Mouse (Mus musculus) leukemia stem cell, adult 10-12 weeks (primary cell): ENCODE measurements around the gene Hmgn1. TPM values are rescaled to one million over a fixed set of nuclear protein-coding genes. Genes with fewer than 3 reads are reported as not detected.

ENCODE experiments used
- polyA plus RNA-seq: library from polyadenylated mRNA; stranded (reverse); fragments of >175 nt; gene quantifications from 2 replicates; pipeline ENCODE4 v1.2.3, GENCODE M21; 2012; ENCODE audit warnings: low replicate concordance

Hmgn1 gene
- 63.0 and 91.5 TPM in 2 replicates for polyA plus RNA-seq

DNA sequence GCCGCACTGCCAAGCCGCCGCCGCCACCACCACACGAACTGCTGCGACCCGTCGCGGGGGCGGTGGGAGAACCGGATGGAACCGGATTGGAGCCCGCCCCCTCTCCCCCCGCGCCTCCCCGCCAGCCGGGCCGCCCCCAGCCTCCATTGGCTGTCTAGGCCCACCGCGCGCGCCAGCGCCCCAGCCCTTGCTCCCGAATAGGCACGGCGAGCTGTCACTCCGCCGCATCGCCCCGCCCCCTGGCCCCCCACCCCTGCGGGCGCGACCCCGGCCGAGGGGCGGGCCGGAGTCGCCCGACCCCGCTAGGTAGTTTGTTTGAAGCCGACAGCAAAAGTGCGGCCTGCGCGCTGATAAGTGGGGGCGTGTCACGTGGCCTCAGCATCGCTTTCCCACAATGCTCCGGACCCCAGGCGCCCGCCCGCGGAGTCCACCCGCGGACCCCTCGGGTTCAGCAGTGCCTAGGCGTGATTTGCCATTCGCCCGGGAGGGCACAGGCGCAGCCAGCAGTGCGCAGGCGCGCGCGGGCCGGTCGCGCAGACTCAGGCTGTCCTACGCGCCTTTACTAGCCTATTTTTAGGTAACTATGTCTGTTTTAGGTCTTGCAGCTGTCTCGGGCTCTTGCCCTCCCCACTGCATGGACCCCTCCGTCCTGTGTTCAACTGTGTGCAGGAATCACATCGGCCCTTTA lies at the start of gene Hmgn1:
Gene Hmgn1, minus strand, starts transcription at position 73 of the 688 bp plus-strand sequence.

GRCm38 (mm10) chr16:96145110-96145800 lies 17.7 kb upstream of the Hmgn1 start, which contains the start of gene Wrb:
TSS of gene Wrb (plus strand) at chr16:96145407.

DNA sequence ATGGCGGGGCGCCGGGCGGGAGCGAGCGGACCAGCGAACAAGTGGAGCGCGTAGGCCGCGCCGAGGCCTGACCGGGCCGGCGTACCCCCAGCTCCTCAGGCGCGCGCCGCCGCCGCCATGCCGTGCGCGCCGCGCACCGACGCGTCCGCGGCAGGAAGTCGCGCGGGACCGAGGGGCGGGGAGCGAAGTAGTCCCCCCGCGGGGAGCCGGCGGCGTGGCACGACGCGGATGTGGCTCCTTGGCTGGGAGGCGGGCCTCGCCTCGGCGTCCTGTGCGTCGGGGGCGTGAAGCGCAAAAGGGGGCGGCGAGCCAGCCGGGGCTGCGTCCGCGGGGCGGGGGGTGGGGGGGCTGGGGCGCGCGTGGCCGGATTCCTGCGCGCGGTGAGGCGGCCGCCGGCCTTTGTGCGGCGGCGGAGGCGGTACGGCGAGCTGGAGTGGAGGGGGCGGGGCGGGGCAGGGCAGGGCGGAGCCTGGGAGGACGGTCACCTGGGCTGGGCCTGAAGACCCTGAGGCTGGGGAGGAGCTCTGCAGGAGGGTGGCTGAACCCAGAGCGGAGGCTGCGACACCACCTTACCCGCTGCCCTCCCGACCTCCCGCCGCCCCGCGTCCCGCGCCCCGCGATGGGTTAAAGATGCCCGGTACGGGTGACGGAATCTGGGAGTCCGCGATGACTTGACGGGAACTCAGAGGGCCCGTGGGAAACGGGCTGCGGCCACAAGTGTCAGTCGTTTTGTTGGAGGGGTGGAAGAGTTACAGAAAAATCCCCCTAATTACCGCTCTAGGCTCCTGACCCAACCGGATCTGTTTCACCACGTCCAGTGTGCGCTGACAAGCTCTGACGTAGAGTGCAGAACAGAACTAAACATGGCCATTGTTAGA lies 45.0 kb downstream of the Hmgn1 start, which contains the start of gene Brwd1:
Gene Brwd1, minus strand, starts transcription at position 226 of the 878 bp plus-strand sequence.

Other genes with a start within 250 kb of the Hmgn1 start
- 33.8 and 50.0 TPM in 2 replicates for gene Psmg1, start 136.8 kb downstream of the Hmgn1 start, polyA plus RNA-seq
- gene Brwd1, start 45.2 kb downstream of the Hmgn1 start, polyA plus RNA-seq, result 8.0 and 9.9 TPM in 2 replicates
- 2.7 and 3.1 TPM in 2 replicates for gene Wrb, start 17.7 kb upstream of the Hmgn1 start, polyA plus RNA-seq
- gene Lca5l, start 64.5 kb upstream of the Hmgn1 start, polyA plus RNA-seq, result 0.06 TPM in 1 of 2 replicates, not detected in the other
- gene Sh3bgr, start 72.7 kb upstream of the Hmgn1 start, polyA plus RNA-seq, result 0.16 TPM in 1 of 2 replicates, not detected in the other
- gene B3galt5, start 108.1 kb upstream of the Hmgn1 start, polyA plus RNA-seq, result not detected in 2 replicates